Mouse (Mus musculus) neural tube, embryonic 11.5 days (tissue): ENCODE data around the gene Cdk19. TPM values are rescaled to one million over a fixed set of nuclear protein-coding genes. Genes with fewer than 3 reads are reported as not detected.

Experiments used
- ATAC-seq: fragments of 200-750 bp; cut with Nextera tagmentation; 2 replicates; pipeline ENCODE4 v1.8.0; 2017; ENCODE audit warnings: moderate number of reproducible peaks, mild to moderate bottlenecking, moderate TSS enrichment, moderate library complexity; ENCODE audit not compliant: insufficient read depth, low FRiP score, low TSS enrichment
- DNase-seq: peaks from one replicate; pipeline ENCODE4 v3.0.0-alpha.2; 2015; ENCODE audit warnings: low spot score
- H3K27ac ChIP-seq: fragments of 300-500 bp; sonication (generic); 2 replicates; pipeline ENCODE4 v1.5.1; 2014; ENCODE audit warnings: low read depth, mild to moderate bottlenecking, low read length
- H3K27me3 ChIP-seq: fragments of 300-500 bp; sonication (generic); 2 replicates; pipeline ENCODE4 v1.6.1; 2014; ENCODE audit warnings: mild to moderate bottlenecking, low read length, mixed read lengths; ENCODE audit not compliant: control insufficient read depth, insufficient read depth
- H3K36me3 ChIP-seq: fragments of 300-500 bp; sonication (generic); 2 replicates; pipeline ENCODE4 v1.6.1; 2014; ENCODE audit warnings: mild to moderate bottlenecking, low read length, moderate library complexity, mixed read lengths; ENCODE audit not compliant: control insufficient read depth, insufficient read depth
- H3K4me1 ChIP-seq: fragments of 300-500 bp; sonication (generic); 2 replicates; pipeline ENCODE4 v1.6.1; 2014; ENCODE audit warnings: low read length, mixed read lengths; ENCODE audit not compliant: control insufficient read depth, insufficient read depth
- H3K4me2 ChIP-seq: fragments of 300-500 bp; sonication (generic); 2 replicates; pipeline ENCODE4 v1.6.1; 2014; ENCODE audit warnings: low read depth, mild to moderate bottlenecking, moderate library complexity
- H3K4me3 ChIP-seq: fragments of 300-500 bp; sonication (generic); 2 replicates; pipeline ENCODE4 v1.5.1; 2014; ENCODE audit warnings: low read depth, low read length
- H3K9ac ChIP-seq: fragments of 300-500 bp; sonication (generic); 2 replicates; pipeline ENCODE4 v1.6.1; 2014; ENCODE audit warnings: mild to moderate bottlenecking, low read length
- H3K9me3 ChIP-seq: fragments of 300-500 bp; sonication (generic); 2 replicates; pipeline ENCODE4 v1.6.1; 2016; ENCODE audit warnings: low read length; ENCODE audit not compliant: control insufficient read depth
- WGBS: fragments of 180-500 bp; shearing (Covaris S2); extraction: QIAGEN DNeasy Blood & Tissue Kit; methylation state at CpG from one replicate; pipeline ENCODE4 v1.1.7; 2014; 5-methylcytosine and 5-hydroxymethylcytosine counted together
- polyA plus RNA-seq: library from polyadenylated mRNA; unstranded; fragments of >200 nt; fragmentation: Nextera tagmentation; extraction: Ambion mirVana; gene quantifications from 2 replicates; pipeline ENCODE4 v1.2.1, GENCODE M21; 2014

Cdk19 gene
- polyA plus RNA-seq, 1 experiment from 2014 or later, result 8.2 TPM

DNA sequence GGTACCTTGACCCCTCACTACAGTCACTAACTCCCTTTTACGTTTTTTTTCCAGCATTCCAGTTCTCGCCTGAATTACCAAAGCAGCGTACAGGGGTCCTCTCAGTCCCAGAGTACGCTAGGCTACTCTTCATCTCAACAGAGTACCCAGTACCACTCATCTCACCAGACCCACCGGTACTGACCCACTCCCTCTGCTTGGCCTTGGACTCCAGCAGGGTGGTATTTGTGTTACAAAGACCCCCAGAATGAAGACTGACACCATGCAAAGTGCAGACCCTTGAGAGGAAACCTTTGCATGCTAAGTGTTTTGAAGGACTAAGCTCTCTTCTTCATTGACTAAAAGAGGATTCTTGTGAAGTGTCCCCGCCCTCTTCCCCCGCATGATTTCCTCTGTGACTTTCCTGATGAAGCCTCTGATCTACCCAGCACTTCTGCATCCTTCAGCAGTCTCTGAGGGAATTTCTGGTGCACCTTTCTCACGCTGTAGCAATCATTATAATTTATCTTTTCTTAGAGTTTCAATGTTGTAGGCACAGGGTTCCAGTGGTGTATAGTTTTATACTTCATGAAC lies 140.3 kb downstream of the Cdk19 start:
- Histone ChIP-seq H3K9ac (no peak overlapping the region), H3K4me1 (no peaks in the 10 kb centered on the region), H3K4me2 (no peak overlapping the region), H3K9me3 (no peaks in the 10 kb centered on the region), H3K36me3 (peaks cover 3% of the 10 kb centered on the region; the same call in 1 of the 2 replicates), H3K4me3 (no peak overlapping the region), H3K27ac (no peak overlapping the region), H3K27me3 (no peaks in the 10 kb centered on the region)
- WGBS, result 70% methylated on average over 8 of the region's 8 CpGs
- DNase-seq (no peak), ATAC-seq (no peak)

DNA sequence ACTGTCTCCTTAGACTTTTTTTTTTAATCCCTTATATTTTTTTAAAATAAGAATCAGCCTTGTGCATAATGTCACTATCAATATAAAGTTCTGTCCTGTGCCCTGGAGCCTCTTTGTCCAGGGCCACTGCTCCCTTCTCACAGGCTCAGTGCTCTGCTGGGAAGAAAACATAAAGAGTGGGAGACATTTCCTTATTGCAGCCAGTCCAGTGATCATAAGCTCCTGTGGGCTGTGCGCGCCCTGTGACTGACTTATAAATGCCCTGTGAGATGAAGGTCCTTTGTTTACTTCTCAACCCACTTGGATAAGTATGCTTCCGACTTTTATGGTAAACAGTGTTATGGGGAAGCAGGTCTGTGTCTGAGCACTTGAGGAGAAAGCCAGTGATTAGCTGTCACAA lies 142.2 kb downstream of the Cdk19 start:
- ATAC-seq, result no peak

DNA sequence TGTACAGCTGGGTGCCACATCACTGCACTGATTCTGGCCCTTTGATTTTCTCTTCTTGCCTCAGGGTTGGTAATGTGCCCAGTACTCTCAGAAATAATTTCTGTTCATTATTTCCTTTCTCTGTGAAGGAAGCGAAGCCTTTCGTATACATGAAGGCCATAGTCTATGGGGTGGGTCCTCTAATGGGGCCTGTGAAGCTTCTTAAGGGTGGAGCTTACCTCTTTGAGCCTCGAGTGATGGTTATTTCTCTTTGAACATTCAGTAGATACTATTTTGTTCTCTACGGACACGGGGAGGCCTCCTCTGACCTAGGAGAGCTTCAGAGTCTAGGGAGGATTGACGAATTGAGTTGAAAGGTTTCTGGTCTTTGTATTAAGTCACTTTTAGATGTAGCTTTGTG lies 142.9 kb downstream of the Cdk19 start:
- Histone ChIP-seq H3K4me3 (no peak overlapping the region), H3K4me1 (no peaks in the 10 kb centered on the region), H3K9ac (no peak overlapping the region), H3K27ac (no peak overlapping the region), H3K4me2 (no peak overlapping the region), H3K9me3 (no peaks in the 10 kb centered on the region), H3K36me3 (peaks cover 3% of the 10 kb centered on the region; the same call in 1 of the 2 replicates), H3K27me3 (no peaks in the 10 kb centered on the region)
- 93% methylated on average over 6 of the region's 6 CpGs for WGBS
- ATAC-seq (no peak), DNase-seq (no peak)

More for the DNA sequence above, 142.2 kb downstream of the Cdk19 start:
- Histone ChIP-seq H3K9me3 (no peaks in the 10 kb centered on the region), H3K27ac (no peak overlapping the region), H3K4me1 (no peaks in the 10 kb centered on the region), H3K36me3 (peaks cover 3% of the 10 kb centered on the region; the same call in 1 of the 2 replicates), H3K27me3 (no peaks in the 10 kb centered on the region), H3K4me2 (no peak overlapping the region), H3K4me3 (no peak overlapping the region), H3K9ac (no peak overlapping the region)
- DNase-seq, result no peak
- whole genome bisulfite sequencing, result 98% methylated on average over 3 of the region's 3 CpGs

DNA sequence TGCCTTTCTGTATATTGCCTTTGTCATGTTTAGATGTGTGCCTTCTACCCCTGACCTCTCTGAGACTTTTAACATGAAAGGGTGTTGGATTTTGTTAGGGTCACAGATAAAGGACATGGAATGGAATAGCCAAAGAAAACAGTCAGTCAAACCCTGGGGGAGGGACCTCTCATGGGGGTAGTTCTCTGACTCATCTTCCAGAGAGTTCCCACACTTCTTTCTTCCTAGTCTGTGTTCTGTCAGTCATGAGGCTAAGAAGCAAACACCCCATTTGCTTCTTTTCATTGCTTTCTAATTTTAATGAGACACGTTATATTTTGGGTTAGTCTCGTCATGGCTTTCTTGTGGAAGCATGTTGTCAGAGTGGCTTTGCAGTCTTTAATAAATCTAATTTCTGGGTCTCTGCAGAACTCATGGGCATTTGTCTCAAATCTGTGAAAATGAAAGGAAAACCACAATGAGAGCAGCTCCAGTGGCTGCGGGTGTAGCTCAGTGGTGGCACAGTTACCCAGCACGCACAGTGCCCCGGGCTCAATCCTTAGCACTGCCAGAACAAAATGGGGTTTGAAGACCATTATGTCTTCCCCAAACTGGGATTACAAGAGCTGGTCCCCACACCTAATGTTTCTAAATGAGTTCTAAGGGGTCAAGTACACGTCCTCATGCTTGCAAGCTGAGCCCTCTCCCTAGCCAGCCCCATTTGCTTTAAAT lies 149.9 kb downstream of the Cdk19 start:
- no peak for ATAC-seq
- Histone ChIP-seq H3K27ac (no peak overlapping the region), H3K9me3 (no peaks in the 10 kb centered on the region), H3K36me3 (no peaks in the 10 kb centered on the region), H3K4me2 (no peak overlapping the region), H3K4me3 (no peak overlapping the region), H3K9ac (no peak overlapping the region), H3K27me3 (no peaks in the 10 kb centered on the region), H3K4me1 (no peaks in the 10 kb centered on the region)
- DNase-seq, result no peak
- 91% methylated on average over 6 of the region's 6 CpGs for WGBS

DNA sequence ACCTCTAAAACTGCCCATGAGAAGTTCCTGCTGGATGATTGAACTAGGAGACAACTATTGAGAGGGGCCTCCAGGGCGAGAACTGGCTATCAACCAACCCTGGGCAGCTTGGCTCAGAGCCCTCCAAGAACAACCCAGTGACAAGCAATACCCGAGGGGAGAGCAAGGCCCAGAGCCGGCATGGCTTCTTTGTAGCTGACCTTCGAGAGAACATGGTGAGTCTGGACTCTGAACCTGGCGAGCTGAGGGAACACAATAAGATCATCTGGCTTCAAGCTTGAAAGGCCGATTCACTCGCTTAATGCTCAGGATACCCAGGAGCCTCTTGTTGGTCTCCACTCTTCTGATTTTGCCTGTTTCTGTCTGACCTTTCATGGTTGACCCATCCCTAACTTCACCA lies 151.8 kb downstream of the Cdk19 start:
- WGBS, result 95% methylated on average over 7 of the region's 7 CpGs
- no peak for DNase-seq

DNA sequence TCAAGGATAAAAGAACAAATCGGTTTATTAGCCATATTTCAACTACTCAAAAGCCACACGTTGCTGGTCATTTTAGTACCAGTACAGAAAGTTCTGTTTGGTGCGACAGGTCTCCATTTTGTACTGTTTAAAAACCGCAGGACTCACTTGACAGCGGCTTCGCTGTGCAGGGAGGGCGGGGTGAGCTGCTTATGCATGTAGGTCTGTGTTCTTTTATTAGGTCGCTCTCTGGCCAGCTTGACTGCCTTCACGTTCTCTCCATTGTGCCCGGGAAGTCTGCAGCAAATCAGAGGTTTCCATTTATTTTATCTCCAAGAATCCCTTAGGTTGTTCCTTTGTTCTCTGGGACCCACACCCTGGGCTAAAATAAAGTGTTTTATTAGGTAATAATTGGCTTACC lies 152.4 kb downstream of the Cdk19 start:
- ATAC-seq, result no peak
- Histone ChIP-seq H3K4me3 (no peak overlapping the region), H3K27ac (no peak overlapping the region), H3K9me3 (no peaks in the 10 kb centered on the region), H3K36me3 (no peaks in the 10 kb centered on the region), H3K27me3 (no peaks in the 10 kb centered on the region), H3K4me2 (no peak overlapping the region), H3K9ac (no peak overlapping the region), H3K4me1 (no peaks in the 10 kb centered on the region)
- WGBS, result 78% methylated on average over 10 of the region's 10 CpGs
- DNase-seq, result no peak

More for the DNA sequence above, 151.8 kb downstream of the Cdk19 start:
- H3K36me3 ChIP-seq, result no peaks in the 10 kb centered on the region
- ATAC-seq, result no peak
- no peak overlapping the region for H3K4me3 ChIP-seq
- no peaks in the 10 kb centered on the region for H3K9me3 ChIP-seq
- H3K27ac ChIP-seq, result no peak overlapping the region
- H3K9ac ChIP-seq, result no peak overlapping the region
- H3K4me2 ChIP-seq, result no peak overlapping the region
- no peaks in the 10 kb centered on the region for H3K27me3 ChIP-seq
- no peaks in the 10 kb centered on the region for H3K4me1 ChIP-seq

DNA sequence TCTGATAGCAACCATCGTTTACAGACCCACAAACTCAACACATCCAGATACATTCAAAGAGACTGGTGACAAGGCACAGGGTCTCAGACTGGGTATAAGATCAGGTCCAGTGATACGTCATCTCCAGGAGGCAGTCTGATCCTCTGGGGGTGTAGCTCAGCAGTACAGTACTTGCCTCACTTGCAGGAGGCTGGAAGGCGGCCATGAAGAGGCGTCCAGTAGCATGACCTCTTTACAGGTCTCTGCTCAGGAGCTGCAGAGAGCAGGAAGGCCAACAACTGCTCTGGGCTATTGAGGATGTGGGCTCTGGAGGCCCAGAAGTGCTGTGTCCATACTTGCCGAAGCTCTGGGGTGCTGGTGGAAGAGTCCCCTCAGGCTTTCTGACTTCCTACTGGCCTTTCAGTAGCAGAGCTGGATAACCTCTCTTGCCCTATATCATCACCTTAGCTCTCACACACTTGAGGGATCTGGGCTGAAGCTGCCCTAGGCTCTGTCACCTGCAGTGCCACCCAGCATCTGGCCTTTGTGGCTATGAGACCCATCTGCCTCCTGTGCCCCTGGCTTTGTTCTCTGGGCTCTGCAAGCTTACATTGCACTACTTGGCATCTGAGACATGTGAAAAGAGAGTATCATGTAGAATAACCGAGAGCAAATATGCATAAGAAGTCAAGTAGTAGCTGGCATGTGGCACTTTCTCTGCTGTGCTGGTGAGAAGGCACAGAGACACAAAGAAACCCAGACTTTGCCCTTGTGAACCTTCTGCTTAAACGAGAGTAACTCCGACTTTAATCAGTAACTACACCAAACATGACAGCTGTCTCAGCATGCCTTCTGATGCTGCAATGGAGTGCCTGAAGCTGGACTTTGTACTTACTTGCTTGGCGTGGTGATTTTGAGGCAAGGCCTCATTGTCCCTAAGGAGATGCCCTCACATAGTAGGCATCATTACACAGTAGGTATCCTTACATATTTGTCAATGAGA lies 155.1 kb downstream of the Cdk19 start:
- H3K9ac ChIP-seq, result no peak overlapping the region
- H3K27me3 ChIP-seq, result no peaks in the 10 kb centered on the region
- H3K4me3 ChIP-seq, result no peak overlapping the region
- DNase-seq (no peak), ATAC-seq (no peak)
- no peaks in the 10 kb centered on the region for H3K9me3 ChIP-seq
- H3K36me3 ChIP-seq, result no peaks in the 10 kb centered on the region
- H3K27ac ChIP-seq, result no peak overlapping the region
- WGBS, result 83% methylated on average over 9 of the region's 9 CpGs
- H3K4me1 ChIP-seq, result no peaks in the 10 kb centered on the region
- no peak overlapping the region for H3K4me2 ChIP-seq

DNA sequence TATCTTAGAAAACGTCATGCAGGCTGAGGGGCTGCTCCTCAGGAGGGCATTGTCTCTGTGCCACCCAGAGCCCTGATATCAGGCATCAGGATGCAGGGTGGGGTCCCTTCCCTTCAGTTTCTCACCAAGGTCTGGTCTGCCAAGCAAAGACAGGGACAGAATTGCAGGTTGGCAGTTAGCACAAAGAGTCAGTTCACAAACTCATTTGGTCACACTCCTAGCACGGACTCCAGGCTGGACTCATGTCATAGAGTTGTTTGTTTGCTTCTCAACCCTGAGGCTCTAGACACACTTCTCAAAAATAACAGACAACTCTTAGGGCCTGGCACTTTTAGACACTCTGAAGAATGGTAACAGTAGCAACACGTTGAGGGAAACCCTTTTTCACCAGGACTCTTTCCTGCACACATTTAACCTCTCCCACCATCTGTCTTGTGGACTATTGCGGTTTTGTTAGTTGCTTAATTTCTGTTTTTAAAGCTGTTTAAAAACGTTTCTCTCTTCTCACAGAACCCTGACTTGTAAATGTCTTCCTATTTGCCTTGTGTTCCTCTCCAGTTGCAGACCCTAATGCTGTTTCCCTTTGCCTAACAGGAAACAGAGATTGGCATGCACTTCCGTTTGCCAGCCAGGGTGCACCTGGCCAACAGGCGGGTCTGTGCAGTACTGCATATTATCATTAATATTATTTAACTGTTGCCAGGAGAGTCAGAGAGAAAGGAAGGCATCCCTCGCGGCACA lies 158.1 kb downstream of the Cdk19 start:
- DNase-seq, result no peak
- H3K9me3 ChIP-seq, result no peaks in the 10 kb centered on the region
- WGBS, result 63% methylated on average over 9 of the region's 9 CpGs
- no peak for ATAC-seq
- H3K4me3 ChIP-seq, result no peak overlapping the region
- no peaks in the 10 kb centered on the region for H3K27me3 ChIP-seq
- H3K4me2 ChIP-seq, result no peak overlapping the region
- H3K27ac ChIP-seq, result no peak overlapping the region
- H3K36me3 ChIP-seq, result no peaks in the 10 kb centered on the region
- no peak overlapping the region for H3K9ac ChIP-seq
- H3K4me1 ChIP-seq, result no peaks in the 10 kb centered on the region
